Mouse (Mus musculus): Measurements from ENCODE around the gene Atp6v0c.
"Not testable (repeated sequence)": the region's sequence is repeated elsewhere in the genome, so short reads cannot be mapped to it uniquely, and the experiment has no call there.

Atp6v0c gene

DNA sequence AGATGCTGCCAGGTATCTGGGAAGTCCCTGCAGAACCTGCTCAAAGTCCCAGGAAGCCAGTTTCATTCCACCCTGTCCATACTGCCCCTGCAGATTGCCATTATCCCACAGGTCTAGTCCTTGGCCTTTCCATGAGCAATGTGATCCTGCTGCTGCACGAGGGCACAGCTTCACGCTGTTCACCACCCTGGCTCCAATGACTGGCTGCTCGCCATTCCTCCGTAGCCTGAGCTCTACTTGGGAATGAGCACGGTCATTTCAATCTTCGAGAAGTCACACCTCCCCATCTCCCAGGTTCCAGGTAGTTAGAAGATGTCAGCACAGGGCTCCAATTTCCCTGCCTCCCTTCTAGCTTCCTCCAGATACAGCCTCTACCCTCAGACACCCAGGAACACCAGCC, 12.4 kb downstream of the Atp6v0c start:
- no peak for DNase-seq (ENCODE audit: low read depth, low spot score)

DNA sequence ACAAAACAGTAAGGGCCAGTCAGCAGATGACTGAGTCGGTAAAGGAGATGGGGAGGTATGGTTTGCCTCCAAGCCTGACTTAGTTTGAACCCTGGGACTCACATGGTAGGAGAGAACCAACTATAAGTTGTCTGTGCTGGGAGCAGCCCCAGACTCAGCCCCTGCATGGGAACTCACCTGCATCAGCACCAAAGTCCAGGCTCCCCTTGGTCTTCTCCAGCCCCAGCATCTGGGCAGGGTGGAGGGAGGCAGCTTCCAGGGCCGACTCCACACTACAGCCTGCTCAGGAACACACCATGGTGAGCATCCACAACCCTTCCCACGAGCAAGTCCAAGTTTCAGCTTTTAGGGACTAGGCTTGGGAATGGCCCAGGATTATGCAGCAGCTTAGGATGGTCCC, 13.1 kb downstream of the Atp6v0c start:
- no peak for DNase-seq (ENCODE audit: low read depth, low spot score)

DNA sequence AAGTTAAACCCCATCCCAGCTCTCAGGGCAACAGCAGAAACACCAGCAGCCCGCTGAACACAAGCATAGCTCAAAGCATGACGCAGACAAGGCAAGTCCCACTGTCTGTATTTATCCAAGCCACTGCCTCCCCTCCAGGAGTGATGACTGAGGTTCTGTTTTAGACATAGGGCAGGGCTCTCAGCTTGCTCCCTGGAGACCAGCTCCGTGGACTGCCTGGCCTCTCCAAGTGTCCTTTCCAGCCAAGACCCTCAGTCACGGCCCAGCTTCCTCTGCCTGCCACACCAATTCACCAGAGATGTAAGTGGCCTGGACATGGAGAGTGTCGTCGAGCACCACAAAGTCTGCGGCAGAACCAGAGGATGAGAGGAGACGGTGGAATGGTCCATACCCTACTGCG, 13.8 kb downstream of the Atp6v0c start:
- no peak for DNase-seq (ENCODE audit: low read depth, low spot score)

DNA sequence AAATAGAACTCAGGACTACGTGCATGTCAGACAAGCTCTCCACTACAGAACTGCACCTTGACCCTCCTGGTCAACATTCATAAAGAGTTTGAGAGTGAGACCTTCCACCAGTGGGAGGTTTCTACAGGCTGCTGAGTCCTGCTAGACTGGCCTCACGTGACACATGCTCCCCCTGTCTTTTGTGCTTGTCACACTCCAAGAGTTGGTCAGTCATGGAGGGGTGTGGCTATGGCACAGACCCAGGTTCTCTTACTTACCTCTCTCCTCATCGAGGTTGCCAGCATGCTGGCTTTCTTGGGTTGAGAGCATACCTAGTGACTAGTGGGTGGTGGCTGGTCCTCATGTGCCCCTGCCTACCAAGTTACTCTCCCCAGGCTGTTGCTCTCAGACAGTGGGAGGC, 15.0 kb downstream of the Atp6v0c start:
- DNase-seq (ENCODE audit: low read depth, low spot score): no peak

DNA sequence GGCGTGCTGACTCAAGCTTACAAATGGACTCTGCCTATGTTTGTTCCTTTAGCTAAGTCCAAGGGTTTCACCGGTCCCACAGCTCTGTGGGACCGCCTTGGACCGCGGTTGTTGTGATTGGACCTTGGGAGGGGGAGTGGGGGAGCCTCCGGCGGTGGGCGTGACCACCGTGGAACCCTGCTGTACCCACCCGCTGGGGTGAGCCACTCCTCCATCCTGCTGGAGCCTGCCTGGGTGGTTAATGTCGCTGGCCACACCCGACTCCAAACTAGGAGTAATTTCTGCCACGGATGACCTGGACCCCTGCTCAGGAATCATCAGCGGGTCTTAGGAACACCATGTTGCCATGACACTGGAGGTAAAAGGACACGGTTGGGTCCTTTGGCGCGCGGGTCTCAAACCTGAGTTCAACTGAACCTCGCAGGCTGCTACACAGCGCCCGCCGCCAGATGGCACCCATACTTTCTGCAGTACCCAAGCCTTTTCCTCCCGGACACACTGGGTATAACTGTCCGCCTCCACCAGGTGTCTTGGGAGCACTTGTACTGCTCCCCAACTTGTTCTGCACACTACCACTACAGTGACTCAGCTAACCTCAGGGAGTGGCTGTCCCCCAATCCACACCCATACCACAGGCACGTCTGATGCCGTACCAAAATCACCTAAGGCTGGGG, 17.5 kb downstream of the Atp6v0c start:
- peak; percentile 50 for DNase-seq (ENCODE audit: low read depth, low spot score)

DNA sequence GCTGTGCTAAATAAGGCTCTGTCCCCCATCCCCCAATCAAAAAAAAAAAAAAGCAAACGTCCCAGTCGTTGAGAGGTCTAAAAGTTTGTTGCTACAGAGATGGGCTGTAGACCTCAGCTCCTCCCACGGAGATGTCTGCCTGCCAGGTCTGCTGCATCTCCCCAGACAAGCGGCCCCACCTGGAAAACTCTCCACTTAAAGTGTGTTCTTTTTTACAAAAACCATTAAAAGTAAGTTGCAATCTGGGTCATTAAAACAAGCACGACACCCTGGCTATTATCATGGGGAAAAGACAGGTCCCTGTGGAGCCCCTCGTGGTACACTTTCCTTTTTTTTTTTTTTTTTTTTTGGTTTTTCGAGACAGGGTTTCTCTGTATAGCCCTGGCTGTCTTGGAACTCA, 18.1 kb downstream of the Atp6v0c start:
- DNase-seq (ENCODE audit: low read depth, low spot score): no peak

DNA sequence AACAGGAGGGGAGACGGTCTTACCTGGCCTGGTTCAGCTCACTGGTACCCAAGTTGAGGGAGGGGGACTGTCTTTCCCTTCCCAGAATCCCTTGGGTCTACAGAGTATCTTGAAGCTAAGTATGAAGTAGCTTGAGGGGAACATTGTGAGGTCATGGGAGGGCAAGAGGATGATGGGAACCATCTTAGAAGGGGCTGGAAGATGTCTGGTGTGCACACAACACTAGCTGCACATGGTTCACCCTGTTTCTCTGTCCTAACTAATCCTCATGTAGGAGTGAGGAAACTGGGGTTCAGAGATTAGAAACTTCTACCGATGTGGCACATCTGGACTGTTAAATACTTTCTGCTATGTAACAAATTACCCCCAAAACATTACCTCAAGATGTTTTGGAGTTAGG, 18.7 kb downstream of the Atp6v0c start, which contains the start of gene Pdpk1:
Gene Pdpk1 (minus strand): TSS at position 101 of the 400 bp plus-strand sequence.
- DNase-seq (ENCODE audit: low read depth, low spot score): no peak

DNA sequence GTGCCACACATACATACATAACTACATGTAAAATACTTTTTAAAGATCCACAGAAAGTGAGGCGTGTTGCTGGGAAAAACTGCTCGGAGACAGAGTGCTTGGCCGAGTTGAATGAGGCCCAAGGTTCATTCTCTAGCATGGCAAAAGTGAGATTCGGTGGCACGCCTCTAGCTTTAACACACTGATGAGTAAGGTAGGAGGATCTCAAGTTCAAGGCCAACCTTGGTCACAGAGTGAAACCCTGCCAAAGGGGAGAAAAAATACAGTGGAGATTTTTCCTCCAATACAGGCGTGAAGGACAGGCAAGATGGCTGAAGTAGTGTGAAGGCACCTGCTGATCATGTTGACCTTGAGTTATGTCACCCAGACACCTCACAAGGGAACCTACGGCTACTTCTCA, 20.1 kb downstream of the Atp6v0c start:
- no peak for DNase-seq (ENCODE audit: low read depth, low spot score)

DNA sequence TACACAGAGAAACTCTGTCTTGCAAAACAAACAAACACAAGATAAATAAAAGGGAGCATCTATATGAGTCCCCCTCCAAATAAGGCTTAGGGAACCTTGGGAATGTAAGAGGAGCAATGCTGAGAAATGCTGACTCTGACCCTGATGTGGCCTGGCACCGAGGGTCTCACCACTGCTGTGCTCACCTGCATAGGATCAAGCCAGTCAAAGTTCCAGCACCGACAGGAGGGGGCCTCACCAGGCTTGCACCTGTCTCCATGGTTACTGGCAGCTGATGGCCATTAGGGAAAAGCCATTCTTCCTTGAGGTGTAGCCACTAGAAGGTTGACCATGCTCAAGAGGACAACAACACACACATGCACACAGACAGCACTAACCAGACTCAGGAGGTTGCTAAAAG, 26.6 kb downstream of the Atp6v0c start:
- DNase-seq (ENCODE audit: low read depth, low spot score): no peak

DNA sequence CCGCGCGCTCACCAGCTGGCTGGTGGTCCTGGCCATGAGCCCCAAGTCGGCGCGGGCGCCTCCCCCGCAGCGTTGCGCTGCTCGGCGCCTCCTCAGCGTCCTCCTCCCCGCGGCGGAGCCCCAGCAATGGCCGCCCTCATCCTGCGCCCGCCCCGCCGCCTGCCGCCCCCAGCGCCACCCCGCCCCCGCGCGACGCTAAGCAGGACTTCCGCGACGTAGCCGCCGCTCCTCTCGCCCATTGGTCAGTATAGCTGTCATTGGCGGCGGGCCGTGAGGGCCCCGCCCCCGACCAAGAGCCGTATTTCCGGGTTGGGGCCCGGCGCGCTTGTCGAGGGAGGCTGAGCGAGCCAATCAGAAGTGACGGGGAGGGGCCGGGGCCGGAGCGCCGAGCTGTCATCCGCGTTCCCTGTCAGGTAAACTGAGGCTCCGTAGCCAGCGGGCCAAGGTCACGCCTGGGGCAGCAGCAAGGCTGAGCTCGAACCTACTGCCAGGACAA, 28.0 kb downstream of the Atp6v0c start:
- peak; percentile 94 for DNase-seq (ENCODE audit: low read depth, low spot score)

DNA sequence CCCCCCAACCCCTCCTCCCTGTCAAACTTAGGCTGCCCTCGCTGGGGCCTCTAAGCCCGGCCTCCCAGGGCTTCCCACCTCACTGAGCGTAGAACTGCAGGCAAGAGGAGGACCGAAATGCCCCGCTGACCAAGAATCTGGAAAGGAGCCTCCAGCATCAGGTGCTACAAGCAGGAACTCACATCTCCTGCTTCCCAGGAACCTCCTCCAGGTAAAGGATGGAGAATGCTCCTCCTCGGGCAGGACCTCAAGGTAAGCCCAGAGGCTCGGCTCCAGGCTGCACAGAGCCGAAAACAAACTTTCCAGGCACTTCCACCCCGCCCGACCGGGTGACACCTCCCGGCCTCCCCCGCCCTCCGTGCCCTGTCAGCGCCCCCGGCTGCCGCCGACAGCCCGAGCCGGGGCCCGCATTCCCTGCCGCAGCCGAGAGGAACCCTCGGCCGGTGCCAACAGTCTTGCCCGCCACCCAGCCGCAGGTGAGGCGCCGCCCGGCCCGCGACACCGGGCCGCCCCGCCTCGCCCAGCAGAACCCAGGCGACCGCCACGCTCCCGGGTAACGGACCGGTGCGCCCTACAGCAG, 28.6 kb downstream of the Atp6v0c start:
- DNase-seq (ENCODE audit: low read depth, low spot score): no peak

DNA sequence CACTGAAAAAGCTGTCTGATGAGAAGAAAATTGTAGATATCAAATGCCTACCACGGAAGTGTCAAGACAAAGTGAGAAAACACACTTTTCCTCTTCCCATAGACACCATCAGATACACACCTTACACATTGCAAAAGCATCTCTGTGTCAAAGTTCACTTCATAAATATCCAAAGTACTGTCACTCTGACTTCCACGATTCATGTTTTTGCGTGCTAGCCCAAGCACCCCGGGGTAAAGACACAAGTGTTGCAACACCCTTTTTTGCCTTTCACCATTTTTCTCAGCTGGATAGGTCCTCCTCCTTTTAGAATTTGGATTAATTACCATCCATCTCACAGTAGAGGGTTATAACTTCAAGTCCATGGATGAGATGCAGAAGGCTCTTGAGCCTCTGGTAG, 29.5 kb downstream of the Atp6v0c start:
- no peak for DNase-seq (ENCODE audit: low read depth, low spot score)

DNA sequence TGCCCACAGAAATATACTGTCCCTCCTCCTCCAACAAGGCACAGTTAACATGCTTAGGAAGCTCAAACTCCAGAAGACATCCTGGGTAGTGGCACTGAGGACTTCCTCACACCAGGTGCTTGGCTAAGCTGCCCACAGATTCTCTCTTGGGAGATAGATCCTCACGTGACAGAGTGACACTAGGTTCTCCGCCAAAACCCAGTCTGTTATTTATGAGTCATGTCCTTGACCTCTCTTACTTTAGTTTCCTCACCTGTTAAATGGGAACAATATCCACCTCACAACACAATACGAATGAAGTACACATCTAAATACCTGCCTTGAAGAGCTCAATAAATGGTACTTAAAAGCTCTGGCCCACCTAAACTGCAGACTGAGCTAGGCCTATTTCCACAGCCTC, 30.2 kb downstream of the Atp6v0c start:
- DNase-seq (ENCODE audit: low read depth, low spot score): no peak

DNA sequence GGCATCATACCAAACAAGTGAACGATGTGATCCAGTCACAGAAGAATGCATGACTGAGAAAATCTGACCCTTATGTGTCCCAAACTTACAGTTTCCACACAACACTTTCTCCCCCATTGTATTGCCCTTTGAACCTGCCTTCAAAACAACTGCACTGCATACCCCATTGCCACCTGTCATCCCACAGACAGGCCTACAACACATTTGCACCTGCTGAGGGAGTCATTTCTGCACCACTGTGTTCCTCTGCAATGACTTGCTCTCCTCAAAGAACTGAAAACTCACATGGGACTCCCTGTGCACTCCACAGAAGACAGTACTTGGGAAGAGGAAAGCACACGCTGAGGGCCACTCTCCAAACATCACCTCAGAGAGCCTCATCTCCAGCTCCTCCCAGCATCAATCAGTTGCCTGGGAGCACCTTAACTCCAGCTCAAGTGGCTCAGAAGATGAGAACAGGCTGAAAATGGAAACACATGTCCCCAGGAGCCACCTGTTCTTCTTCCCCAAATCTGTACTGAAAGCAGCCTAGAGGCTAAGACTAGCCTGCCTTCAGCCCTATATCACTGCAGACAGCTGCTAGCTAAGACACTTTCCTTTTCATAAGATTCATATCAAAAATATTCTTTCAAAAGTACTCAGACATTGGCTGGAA, 32.1 kb downstream of the Atp6v0c start:
- no peak for DNase-seq (ENCODE audit: low read depth, low spot score)

DNA sequence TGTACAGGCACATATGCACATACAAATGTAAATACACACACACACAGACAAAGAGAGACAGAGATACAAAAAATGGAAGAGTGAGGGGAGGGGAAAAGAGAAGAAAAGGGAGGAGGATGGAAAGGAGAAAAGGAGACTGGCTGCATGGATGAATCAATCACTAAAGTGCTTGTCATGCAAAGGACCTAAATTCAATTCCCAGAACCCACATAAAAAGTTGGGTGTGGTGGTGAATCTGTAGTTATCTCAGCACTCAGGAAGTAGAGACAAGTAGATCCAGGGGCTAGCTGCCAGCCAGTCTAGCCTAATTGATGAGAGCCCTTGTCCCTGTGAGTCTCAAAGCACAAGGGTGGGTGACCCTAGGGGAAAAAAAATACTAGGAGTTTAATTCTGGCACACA, 35.4 kb downstream of the Atp6v0c start:
- no peak for DNase-seq (ENCODE audit: low read depth, low spot score)

DNA sequence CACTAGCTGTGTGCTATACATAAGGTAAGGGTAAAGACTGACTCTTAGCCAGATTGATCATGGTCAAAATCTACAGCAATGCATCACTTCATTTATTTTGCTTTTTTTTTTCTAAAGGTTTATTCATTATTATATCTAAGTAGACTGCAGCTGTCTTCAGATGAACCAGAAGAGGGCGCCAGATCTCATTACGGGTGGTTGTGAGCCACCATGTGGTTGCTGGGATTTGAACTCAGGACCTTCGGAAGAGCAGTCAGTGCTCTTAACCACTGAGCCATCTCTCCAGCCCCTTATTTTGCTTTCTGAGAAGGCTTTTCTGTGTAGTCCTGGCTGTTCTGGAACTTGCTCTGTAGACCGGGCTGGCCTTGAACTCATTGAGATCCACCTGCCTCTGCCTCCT, 36.6 kb downstream of the Atp6v0c start:
- DNase-seq (ENCODE audit: low read depth, low spot score): not testable (repeated sequence)

DNA sequence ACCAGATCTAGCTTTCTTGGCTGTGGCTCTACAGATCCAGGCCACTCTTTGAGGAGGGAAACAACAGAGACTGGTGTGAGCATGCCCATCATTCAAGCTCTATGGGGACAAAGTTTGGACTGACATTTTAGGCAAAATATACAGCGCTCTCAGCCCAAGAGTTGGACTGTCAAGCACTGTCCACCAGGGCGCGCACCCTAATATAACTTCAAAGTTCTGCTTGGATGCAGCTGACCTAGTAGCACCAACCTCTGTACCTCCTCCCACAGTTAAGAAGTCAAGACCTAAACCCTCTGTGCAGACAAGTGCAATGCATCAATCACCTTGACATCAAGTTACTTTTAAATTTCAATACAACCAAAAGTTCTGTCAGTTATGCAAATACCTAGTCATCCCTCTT, 37.9 kb downstream of the Atp6v0c start:
- no peak for DNase-seq (ENCODE audit: low read depth, low spot score)

DNA sequence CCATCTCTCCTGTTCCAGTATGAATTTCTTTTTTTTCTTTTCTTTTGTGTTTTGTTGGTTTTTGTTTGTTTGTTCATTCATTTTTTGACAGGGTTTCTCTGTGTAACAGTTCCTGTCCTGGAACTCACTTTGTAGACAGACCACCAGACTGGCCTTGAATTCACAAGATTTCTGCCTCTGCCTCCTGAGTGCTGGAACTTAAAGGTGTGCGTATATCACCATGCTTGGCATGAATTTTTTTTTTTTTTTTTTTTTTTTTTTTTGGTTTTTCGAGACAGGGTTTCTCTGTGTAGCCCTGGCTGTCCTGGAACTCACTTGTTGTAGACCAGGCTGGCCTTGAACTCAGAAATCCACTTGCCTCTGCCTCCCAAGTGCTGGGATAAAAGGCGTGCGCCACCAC, 40.3 kb downstream of the Atp6v0c start:
- not testable (repeated sequence) for DNase-seq (ENCODE audit: low read depth, low spot score)

DNA sequence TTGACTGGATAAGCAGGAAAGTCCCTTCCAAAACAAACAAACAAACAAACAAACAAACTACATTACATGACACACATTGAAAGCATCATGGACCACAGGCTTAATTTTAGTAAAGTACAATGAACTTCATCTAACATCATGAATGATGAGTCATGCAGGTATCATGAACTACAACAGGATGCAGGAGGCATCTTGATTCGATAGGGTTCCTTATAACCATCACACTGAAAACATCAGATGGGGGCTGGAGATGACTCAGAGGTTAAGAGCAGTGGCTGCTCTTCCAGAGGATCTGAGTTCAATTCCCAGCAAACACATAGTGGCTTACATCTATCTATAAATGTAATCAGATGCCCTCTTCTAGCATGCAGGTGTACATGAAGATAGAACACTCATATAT, 41.9 kb downstream of the Atp6v0c start:
- DNase-seq (ENCODE audit: low read depth, low spot score): no peak

DNA sequence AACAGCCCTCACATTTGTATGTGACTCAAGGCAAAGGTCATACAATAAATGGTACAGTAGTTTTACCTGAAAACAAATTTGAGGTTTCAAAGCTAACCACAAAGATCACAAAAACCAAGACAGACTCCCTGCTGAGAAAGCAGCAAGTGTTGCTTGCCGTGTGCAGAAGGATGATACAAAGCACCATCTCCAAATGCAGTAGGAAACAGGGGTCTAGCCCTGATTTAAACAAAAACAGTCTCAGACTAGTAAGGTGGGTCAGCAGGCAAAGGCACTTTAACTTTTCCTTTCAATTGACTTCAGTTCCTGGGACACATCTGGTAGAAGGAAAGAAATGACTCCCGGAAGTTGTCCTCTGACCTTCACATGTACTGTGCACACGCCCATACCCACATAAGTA, 42.7 kb downstream of the Atp6v0c start:
- DNase-seq (ENCODE audit: low read depth, low spot score): no peak

DNA sequence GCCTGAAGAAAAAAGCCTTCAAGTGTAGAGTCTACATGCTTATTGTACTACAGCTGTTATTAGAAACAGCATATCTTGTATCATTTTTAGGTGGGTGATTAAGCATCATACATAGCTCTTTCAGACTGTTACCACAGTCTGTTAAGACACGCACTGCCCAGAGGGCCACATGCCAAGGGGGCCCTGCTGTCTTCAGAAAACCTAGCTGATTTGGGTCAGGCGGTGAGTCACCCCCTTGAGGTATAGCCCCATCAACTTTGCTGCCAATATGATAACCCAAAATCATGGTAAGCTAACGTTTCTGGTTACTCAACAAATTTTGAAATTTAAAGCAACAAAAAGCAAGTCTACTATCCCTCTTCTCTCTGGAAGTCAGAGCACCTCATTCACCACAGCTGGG, 50.1 kb downstream of the Atp6v0c start:
- no peak for DNase-seq (ENCODE audit: low read depth, low spot score)

All from retina, adult 2 months (tissue).